Mouse (Mus musculus) ES-E14 (cell line): ENCODE results near the gene Rab25.

Experiments used
- MAFK ChIP-seq: IDR thresholded peaks from 2 replicates; pipeline ENCODE4 v1.6.1; 2014; ENCODE audit warnings: mild to moderate bottlenecking, low read depth, low read length, inconsistent platforms; ENCODE audit not compliant: insufficient read depth
- ZNF384 ChIP-seq: IDR thresholded peaks from 2 replicates; pipeline ENCODE4 v1.6.1; 2012; ENCODE audit warnings: low read depth, low read length, inconsistent platforms

DNA sequence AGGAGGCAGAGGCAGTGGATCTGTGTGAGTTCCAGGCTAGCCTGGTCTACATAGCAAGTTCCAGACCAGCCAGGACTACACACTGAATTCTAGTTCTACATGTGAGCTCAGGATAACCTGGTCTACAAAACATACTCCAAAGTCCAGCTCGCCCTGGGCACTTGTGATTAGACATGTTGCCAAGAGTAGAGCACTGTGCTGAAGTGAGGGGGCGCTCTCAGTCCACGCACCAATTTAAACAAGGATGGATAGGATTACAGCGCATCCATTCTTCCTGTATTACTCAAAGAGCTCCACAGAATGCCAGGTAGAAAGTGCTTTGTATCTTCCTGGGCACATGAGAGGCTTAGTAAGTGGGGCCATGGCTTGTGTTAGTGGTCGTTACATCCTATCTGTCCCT is 3.6 kb downstream of the Rab25 start:
- TF ChIP-seq ZNF384 (no peak), MAFK (no peak)
